Mouse (Mus musculus) CD8-positive naive resting alpha-beta T cell, adult 2 months (primary cell): ENCODE data around the gene Meis1.

Experiments used
- DNase-seq, 2 experiments: peaks; one replicate each; pipeline ENCODE4 v3.0.0; 2022; ENCODE audit warnings: low read depth in 2 of 2, low spot score in 2 of 2

The Meis1 gene

GRCm38 (mm10) chr11:18990244-18990677 is 28.5 kb downstream of the Meis1 start:
- DNase-seq: no peak

GRCm38 (mm10) chr11:18989669-18990243 is 29.0 kb downstream of the Meis1 start:
- no peak for DNase-seq

GRCm38 (mm10) chr11:18988637-18989263 is 30.0 kb downstream of the Meis1 start:
- DNase-seq: no peak

GRCm38 (mm10) chr11:18983813-18984212 is 35.0 kb downstream of the Meis1 start:
- no peak for DNase-seq

GRCm38 (mm10) chr11:18983294-18983693 is 35.5 kb downstream of the Meis1 start:
- DNase-seq: no peak

- no peak for DNase-seq
Observed at GRCm38 (mm10) chr11:18982331-18982730, 36.5 kb downstream of the Meis1 start.

- DNase-seq: no peak
Observed at GRCm38 (mm10) chr11:18981367-18981766, 37.4 kb downstream of the Meis1 start.

- no peak for DNase-seq
Observed at GRCm38 (mm10) chr11:18980615-18981014, 38.2 kb downstream of the Meis1 start.

GRCm38 (mm10) chr11:18975087-18975486 is 43.7 kb downstream of the Meis1 start:
- no peak for DNase-seq

GRCm38 (mm10) chr11:18973808-18974207 is 45.0 kb downstream of the Meis1 start:
- no peak for DNase-seq

GRCm38 (mm10) chr11:18972968-18973367 is 45.8 kb downstream of the Meis1 start:
- DNase-seq: no peak

GRCm38 (mm10) chr11:18971551-18971950 is 47.2 kb downstream of the Meis1 start:
- DNase-seq: no peak

- no peak for DNase-seq
Observed at GRCm38 (mm10) chr11:18969920-18970336, 48.9 kb downstream of the Meis1 start.

- no peak for DNase-seq
Observed at GRCm38 (mm10) chr11:18964418-18964817, 54.4 kb downstream of the Meis1 start.

GRCm38 (mm10) chr11:18963202-18964136 is 55.3 kb downstream of the Meis1 start:
- DNase-seq: no peak

GRCm38 (mm10) chr11:18959465-18959864 is 59.3 kb downstream of the Meis1 start:
- DNase-seq: no peak

GRCm38 (mm10) chr11:18957805-18958770 is 60.7 kb downstream of the Meis1 start:
- no peak for DNase-seq

- DNase-seq: no peak
Observed at GRCm38 (mm10) chr11:18957097-18957804, 61.5 kb downstream of the Meis1 start.

- DNase-seq: no peak
Observed at GRCm38 (mm10) chr11:18955969-18956368, 62.8 kb downstream of the Meis1 start.

GRCm38 (mm10) chr11:18954852-18955251 is 63.9 kb downstream of the Meis1 start:
- DNase-seq: no peak
